Mouse (Mus musculus) G1E (cell line): Measurements from ENCODE around the gene Ap3s2. TPM values are rescaled to one million over a fixed set of nuclear protein-coding genes. Genes with fewer than 3 reads are reported as not detected.

ENCODE experiments used
- ATAC-seq: 2 replicates; pipeline ENCODE4 v1.8.0; 2016; ENCODE audit warnings: mild to moderate bottlenecking; ENCODE audit not compliant: insufficient number of reproducible peaks, poor library complexity, low FRiP score, severe bottlenecking; ENCODE audit errors: extremely low read depth
- DNase-seq: peaks from one replicate; pipeline ENCODE4 v3.0.0; 2012; ENCODE audit warnings: low spot score
- H3K27me3 ChIP-seq: 2 replicates; pipeline ENCODE4 v1.6.1; 2012; ENCODE audit warnings: mild to moderate bottlenecking, low read length, inconsistent platforms; ENCODE audit not compliant: insufficient read depth
- H3K36me3 ChIP-seq: replicated peaks from 2 replicates; pipeline ENCODE3; 2012; ENCODE audit warnings: mild to moderate bottlenecking, inconsistent platforms
- H3K4me1 ChIP-seq: 2 replicates; pipeline ENCODE4 v1.6.1; 2012; ENCODE audit warnings: low read depth, low read length, inconsistent platforms, mixed read lengths; ENCODE audit not compliant: insufficient read depth
- H3K4me3 ChIP-seq: 2 replicates; pipeline ENCODE4 v1.5.1; 2012; ENCODE audit warnings: low read depth, mild to moderate bottlenecking, inconsistent platforms, low read length, moderate library complexity, mixed read lengths
- H3K9me3 ChIP-seq: replicated peaks from 2 replicates; pipeline ENCODE4 v1.6.1; 2012; ENCODE audit warnings: inconsistent platforms
- CTCF ChIP-seq: IDR thresholded peaks from 2 replicates; pipeline ENCODE4 v1.5.1; 2012; ENCODE audit warnings: low read depth, low read length, inconsistent platforms, mixed read lengths
- GATA1 ChIP-seq: IDR thresholded peaks from 2 replicates; pipeline ENCODE4 v1.6.1; 2012; ENCODE audit warnings: borderline replicate concordance, low read length, inconsistent platforms, mixed read lengths
- GATA2 ChIP-seq: IDR thresholded peaks from 2 replicates; pipeline ENCODE4 v1.6.1; 2012; ENCODE audit warnings: low read depth, low read length, inconsistent platforms, borderline replicate concordance
- POLR2AphosphoS5 ChIP-seq: IDR thresholded peaks from 2 replicates; pipeline ENCODE4 v1.6.1; 2012; ENCODE audit warnings: low read depth, low read length, inconsistent platforms; ENCODE audit not compliant: insufficient replicate concordance
- TAL1 ChIP-seq: conservative IDR thresholded peaks from 2 replicates; pipeline ENCODE4 v1.6.1; 2012; ENCODE audit warnings: low read depth, low read length, inconsistent platforms, mixed read lengths
- polyA plus RNA-seq: library from polyadenylated mRNA; stranded (reverse); fragments of >175 nt; gene quantifications from 2 replicates; pipeline ENCODE4 v1.2.3, GENCODE M21; 2012
- total RNA-seq, 2 experiments: library from RNA; stranded (forward) in 1 of 2; stranded (reverse) in 1 of 2; fragments of 200-1000 nt in 1 of 2; fragments of >200 nt in 1 of 2; fragmentation: Nextera tagmentation in 1 of 2; gene quantifications; 2 replicates each; pipeline ENCODE4 v1.2.3; 2014 to 2017

Ap3s2 gene
- total and polyA plus RNA-seq, 3 experiments, result 6.0 to 23.9 (median 7.1) TPM

- no peak for ATAC-seq
- Histone ChIP-seq H3K27me3 (peaks cover 7% of the 10 kb centered on the region; the same call in 1 of the 2 replicates), H3K36me3 (no peaks in the 10 kb centered on the region), H3K9me3 (no peaks in the 10 kb centered on the region), H3K4me1 (no peaks in the 10 kb centered on the region), H3K4me3 (no peak overlapping the region)
- TF ChIP-seq TAL1 (no peak), POLR2AphosphoS5 (no peak), GATA1 (no peak)
- no peak for DNase-seq
Observed at GRCm38 (mm10) chr7:79858202-79858934, 62.1 kb downstream of the Ap3s2 start.

- ATAC-seq (no peak), DNase-seq (no peak)
Observed at GRCm38 (mm10) chr7:79856305-79856704, 64.1 kb downstream of the Ap3s2 start.

GRCm38 (mm10) chr7:79847456-79848451 is 72.7 kb downstream of the Ap3s2 start:
- ATAC-seq, result no peak
- H3K4me3 ChIP-seq, result no peak overlapping the region

More at GRCm38 (mm10) chr7:79856305-79856704, 64.1 kb downstream of the Ap3s2 start:
- H3K4me3 ChIP-seq, result no peak overlapping the region
- peaks cover 3% of the 10 kb centered on the region; the same call in 1 of the 2 replicates for H3K27me3 ChIP-seq
- H3K4me1 ChIP-seq, result no peaks in the 10 kb centered on the region
- no peaks in the 10 kb centered on the region for H3K9me3 ChIP-seq
- no peaks in the 10 kb centered on the region for H3K36me3 ChIP-seq
- TF ChIP-seq GATA2 (no peak), TAL1 (no peak), GATA1 (no peak), CTCF (no peak), POLR2AphosphoS5 (no peak)

GRCm38 (mm10) chr7:79846342-79846741 is 74.1 kb downstream of the Ap3s2 start:
- no peak overlapping the region for H3K4me3 ChIP-seq
- DNase-seq (no peak), ATAC-seq (no peak)
- no peaks in the 10 kb centered on the region for H3K36me3 ChIP-seq
- H3K4me1 ChIP-seq, result no peaks in the 10 kb centered on the region
- peaks cover 18% of the 10 kb centered on the region for H3K27me3 ChIP-seq
- TF ChIP-seq GATA2 (no peak), GATA1 (no peak)
- H3K9me3 ChIP-seq, result no peaks in the 10 kb centered on the region

More at GRCm38 (mm10) chr7:79847456-79848451, 72.7 kb downstream of the Ap3s2 start:
- Histone ChIP-seq H3K9me3 (no peaks in the 10 kb centered on the region), H3K36me3 (no peaks in the 10 kb centered on the region), H3K27me3 (peaks cover 18% of the 10 kb centered on the region), H3K4me1 (no peaks in the 10 kb centered on the region)
- no peak for DNase-seq
- no peak for TF ChIP-seq CTCF
- no peak for TF ChIP-seq GATA1
- TF ChIP-seq GATA2, result no peak
- no peak for TF ChIP-seq POLR2AphosphoS5
- no peak for TF ChIP-seq TAL1

DNA sequence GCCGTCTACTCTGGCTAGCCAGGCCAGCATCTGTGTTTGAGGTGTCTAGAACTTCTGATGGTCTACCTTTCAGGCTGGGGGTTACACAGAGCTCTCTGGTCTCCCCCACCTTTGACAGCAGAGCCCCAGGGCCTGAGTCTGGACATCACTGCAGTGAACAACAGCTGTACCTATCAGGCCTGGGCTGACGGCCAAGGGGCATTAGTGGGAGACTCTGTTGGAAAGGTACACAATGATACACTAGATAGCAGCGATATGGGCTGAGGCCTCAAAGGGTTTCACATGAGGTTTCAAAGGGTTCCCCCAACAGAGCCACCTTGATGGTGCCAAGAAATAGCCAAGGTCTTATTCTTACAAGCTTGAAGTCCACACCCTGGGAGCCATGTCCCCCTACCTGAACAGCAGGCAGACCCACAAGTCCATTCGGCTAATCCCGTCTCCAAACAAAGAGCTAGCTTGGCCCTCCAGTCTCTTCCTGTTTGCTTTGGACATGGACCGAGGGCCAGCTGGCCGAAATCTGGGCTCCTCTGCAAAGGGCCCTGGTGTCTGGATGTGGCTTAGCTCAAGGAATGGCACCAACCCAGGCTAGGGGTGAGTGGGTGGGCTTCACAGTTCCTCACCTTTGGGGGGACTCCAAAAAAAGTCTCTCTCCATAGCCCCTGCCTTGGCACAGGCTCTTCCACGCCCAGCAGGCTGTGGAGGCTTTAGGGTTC is 76.2 kb downstream of the Ap3s2 start:
- 0 out of 2 replicates have a peak, but pooled peaks have one; percentile 10 for TF ChIP-seq TAL1
- TF ChIP-seq CTCF, result no peak
- Histone ChIP-seq H3K4me1 (no peaks in the 10 kb centered on the region), H3K9me3 (no peaks in the 10 kb centered on the region), H3K4me3 (no peak overlapping the region), H3K27me3 (peaks cover 12% of the 10 kb centered on the region), H3K36me3 (no peaks in the 10 kb centered on the region)
- ATAC-seq (no peak), DNase-seq (no peak)

DNA sequence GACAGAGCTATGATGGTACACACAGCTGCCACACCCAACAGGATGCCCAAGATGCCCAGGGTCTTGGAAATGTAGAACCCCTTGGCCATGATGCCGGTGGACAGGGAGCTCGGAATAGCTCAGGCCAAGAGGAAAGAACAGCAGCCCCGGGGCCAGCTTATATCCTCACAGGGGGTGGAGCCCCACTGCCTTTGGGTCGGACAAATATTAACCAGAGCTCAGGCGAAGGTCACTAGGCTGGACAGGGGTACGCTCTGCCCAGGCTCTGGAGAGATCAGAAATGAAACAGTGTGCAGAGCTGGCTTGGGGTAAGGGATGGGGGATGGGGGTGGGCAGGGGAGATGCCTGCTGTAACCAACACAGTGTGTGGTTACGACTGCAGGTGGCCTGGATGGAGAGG is 78.3 kb downstream of the Ap3s2 start:
- Histone ChIP-seq H3K36me3 (no peaks in the 10 kb centered on the region), H3K9me3 (no peaks in the 10 kb centered on the region), H3K4me1 (no peaks in the 10 kb centered on the region), H3K4me3 (no peak overlapping the region), H3K27me3 (peaks cover 5% of the 10 kb centered on the region)
- no peak for TF ChIP-seq CTCF
- no peak for TF ChIP-seq GATA2
- DNase-seq, result no peak
- ATAC-seq, result no peak
